Mouse (Mus musculus): ENCODE measurements around the gene Dhx57.
"Not testable (repeated sequence)": the region's sequence is repeated elsewhere in the genome, so short reads cannot be mapped to it uniquely, and the experiment has no call there.

The Dhx57 gene

DNA sequence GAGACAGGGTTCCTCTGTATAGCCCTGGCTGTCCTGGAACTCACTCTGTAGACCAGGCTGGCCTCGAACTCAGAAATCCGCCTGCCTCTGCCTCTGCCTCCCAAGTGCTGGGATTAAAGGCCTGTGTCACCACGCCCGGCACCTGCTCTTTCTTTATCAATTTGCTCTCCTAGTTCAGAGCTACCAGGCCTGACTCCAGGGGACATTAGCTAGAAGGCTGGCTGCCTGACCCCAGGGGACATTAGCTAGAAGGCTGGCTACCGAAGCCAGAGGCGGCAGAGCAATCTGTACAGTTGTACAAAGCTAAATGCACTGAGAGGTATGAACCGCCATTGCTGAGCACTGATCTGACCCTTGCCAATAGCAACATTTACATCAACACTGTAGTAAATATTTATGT, 19.7 kb downstream of the Dhx57 start:
- in situ Hi-C loops (cut with MboI; ENCODE audit: low pct_unique_long_range_greater_than_20kb in 1 of 2, low sequenced_read_pairs in 2 of 2, unreplicated experiment in 1 of 2) = not testable (repeated sequence)

- in situ Hi-C loops (cut with MboI; ENCODE audit: low pct_unique_long_range_greater_than_20kb in 1 of 2, low sequenced_read_pairs in 2 of 2, unreplicated experiment in 1 of 2) = no loop called here
Measured at GRCm38 (mm10) chr17:80268151-80268550, 22.1 kb downstream of the Dhx57 start.

- in situ Hi-C loops (cut with MboI; ENCODE audit: low pct_unique_long_range_greater_than_20kb in 1 of 2, low sequenced_read_pairs in 2 of 2, unreplicated experiment in 1 of 2) = no loop called here
Measured at GRCm38 (mm10) chr17:80267065-80267464, 23.2 kb downstream of the Dhx57 start.

DNA sequence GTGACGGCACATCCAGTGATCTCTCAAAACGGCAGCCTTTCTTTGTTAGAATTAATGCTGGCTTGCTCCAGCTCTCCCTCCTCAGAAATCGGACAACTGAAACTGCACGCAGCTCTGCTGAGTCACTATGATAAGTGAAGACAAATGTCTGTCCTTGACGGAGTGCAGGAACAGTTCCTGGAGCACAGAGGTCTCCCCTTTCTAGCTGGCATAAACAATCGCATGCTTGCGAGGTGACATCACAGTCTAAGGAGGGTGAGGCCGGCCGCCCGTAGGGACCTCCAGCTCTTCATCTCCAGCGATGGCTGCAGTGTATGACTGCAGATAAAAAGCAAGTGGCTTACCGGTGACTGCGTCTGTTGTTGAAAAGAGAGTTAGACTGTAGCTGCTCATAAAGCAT, 35.1 kb downstream of the Dhx57 start:
- in situ Hi-C loops (cut with MboI; ENCODE audit: low pct_unique_long_range_greater_than_20kb in 1 of 2, low sequenced_read_pairs in 2 of 2, unreplicated experiment in 1 of 2) = no loop called here

- in situ Hi-C loops (cut with MboI; ENCODE audit: low pct_unique_long_range_greater_than_20kb in 1 of 2, low sequenced_read_pairs in 2 of 2, unreplicated experiment in 1 of 2) = no loop called here
Measured at GRCm38 (mm10) chr17:80254421-80254820, 35.9 kb downstream of the Dhx57 start.

- in situ Hi-C loops (cut with MboI; ENCODE audit: low pct_unique_long_range_greater_than_20kb in 1 of 2, low sequenced_read_pairs in 2 of 2, unreplicated experiment in 1 of 2) = no loop called here
Measured at GRCm38 (mm10) chr17:80252757-80253525, 37.3 kb downstream of the Dhx57 start.

DNA sequence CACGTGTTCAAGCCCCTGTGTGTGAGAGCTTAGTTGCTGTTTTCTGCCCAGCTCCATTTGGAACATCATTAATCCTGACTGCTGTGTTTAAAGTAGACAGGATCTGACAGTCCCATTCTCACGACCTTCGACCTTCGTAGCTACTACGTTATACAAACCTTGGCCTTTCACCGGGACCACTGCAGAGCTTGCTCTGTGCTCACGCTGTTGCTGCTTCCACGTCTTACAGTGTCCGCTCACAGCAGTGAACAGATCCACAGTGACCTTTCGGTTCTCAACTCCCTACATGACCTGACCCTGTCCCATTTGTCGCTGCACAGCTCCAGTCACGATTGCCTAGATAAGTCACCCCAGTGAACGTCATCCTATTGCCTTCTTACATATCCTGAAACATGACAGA, 47.2 kb downstream of the Dhx57 start:
- in situ Hi-C loops (cut with MboI; ENCODE audit: low pct_unique_long_range_greater_than_20kb in 1 of 2, low sequenced_read_pairs in 2 of 2, unreplicated experiment in 1 of 2) = no loop called here

GRCm38 (mm10) chr17:80241594-80241993, 48.7 kb downstream of the Dhx57 start:
- in situ Hi-C loops (cut with MboI; ENCODE audit: low pct_unique_long_range_greater_than_20kb in 1 of 2, low sequenced_read_pairs in 2 of 2, unreplicated experiment in 1 of 2) = no loop called here

DNA sequence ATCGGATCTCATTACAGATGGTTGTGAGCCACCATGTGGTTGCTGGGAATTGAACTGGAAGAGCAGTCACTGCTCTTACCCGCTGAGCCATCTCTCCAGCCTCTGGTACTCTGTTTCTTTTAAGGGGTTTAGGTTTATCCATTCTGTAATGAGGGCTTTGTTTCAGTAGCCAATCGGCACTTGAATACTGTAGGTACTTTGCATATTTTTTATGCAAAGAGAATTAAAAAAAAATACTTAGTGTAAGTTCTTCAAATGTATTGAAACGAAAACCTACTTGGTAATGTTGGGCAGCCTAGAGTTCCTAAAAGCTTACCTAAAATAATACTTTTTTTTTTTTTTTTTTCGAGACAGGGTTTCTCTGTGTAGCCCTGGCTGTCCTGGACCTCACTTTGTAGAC, 52.8 kb downstream of the Dhx57 start:
- in situ Hi-C loops (cut with MboI; ENCODE audit: low pct_unique_long_range_greater_than_20kb in 1 of 2, low sequenced_read_pairs in 2 of 2, unreplicated experiment in 1 of 2) = no loop called here

DNA sequence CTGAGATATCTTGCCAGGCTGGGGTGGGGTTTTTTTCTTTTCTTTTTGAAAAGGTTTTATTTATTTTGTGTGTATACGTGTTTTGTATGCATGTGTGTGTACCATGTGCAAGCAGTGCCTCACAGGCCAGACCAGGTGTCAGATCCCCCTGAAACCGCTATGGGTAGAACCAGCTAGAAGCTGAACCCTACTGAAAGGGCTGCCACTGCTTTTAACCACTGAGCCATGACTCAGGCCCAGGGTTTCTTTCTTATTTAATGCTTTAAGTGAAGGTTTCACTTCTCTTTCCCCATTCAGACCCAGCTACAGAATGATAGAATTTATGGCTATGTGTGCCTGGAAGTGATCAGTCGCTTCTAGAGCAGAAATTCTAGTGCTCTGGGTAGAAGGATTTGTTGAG, 53.5 kb downstream of the Dhx57 start:
- in situ Hi-C loops (cut with MboI; ENCODE audit: low pct_unique_long_range_greater_than_20kb in 1 of 2, low sequenced_read_pairs in 2 of 2, unreplicated experiment in 1 of 2) = no loop called here

DNA sequence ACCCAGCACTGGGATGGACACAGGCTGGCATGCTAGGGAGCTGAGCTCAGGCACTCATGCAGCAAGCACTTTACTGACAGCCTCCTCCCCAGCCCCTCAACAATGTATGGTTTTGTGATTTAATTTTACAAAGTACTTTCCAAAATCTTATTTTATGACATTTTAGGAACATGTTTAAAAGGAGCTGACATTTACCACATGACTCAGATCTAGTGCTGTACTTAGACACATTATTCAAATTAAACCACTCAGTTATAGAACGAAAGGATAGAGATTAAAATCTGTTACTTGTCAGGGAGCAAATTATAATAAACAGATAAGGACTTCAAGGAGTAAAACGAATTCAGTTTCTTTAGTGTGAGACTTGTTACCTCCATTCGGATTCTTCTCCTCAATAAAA, 54.8 kb downstream of the Dhx57 start:
- in situ Hi-C loops (cut with MboI; ENCODE audit: low pct_unique_long_range_greater_than_20kb in 1 of 2, low sequenced_read_pairs in 2 of 2, unreplicated experiment in 1 of 2) = no loop called here

- in situ Hi-C loops (cut with MboI; ENCODE audit: low pct_unique_long_range_greater_than_20kb in 1 of 2, low sequenced_read_pairs in 2 of 2, unreplicated experiment in 1 of 2) = no loop called here
Measured at GRCm38 (mm10) chr17:80234376-80234775, 55.9 kb downstream of the Dhx57 start.

GRCm38 (mm10) chr17:80233844-80234243, 56.4 kb downstream of the Dhx57 start:
- in situ Hi-C loops (cut with MboI; ENCODE audit: low pct_unique_long_range_greater_than_20kb in 1 of 2, low sequenced_read_pairs in 2 of 2, unreplicated experiment in 1 of 2) = no loop called here

- in situ Hi-C loops (cut with MboI; ENCODE audit: low pct_unique_long_range_greater_than_20kb in 1 of 2, low sequenced_read_pairs in 2 of 2, unreplicated experiment in 1 of 2) = no loop called here
Measured at GRCm38 (mm10) chr17:80229396-80229795, 60.9 kb downstream of the Dhx57 start.

DNA sequence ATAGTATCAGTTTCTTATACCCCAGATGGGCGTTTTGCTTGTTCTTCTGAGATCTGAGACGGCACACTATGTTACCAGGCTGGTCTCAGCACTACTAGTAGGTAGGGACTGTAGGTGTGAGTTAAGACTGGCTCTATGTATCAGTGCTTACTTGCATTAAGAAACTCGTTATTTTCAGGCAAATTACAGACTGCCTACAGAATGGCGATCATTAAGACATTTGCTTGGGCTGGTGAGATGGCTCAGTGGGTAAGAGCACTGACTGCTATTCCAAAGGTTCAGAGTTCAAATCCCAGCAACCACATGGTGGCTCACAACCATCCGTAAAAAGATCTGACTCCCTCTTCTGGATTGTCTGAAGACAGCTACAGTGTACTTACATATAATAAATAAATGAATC, 65.1 kb downstream of the Dhx57 start:
- in situ Hi-C loops (cut with MboI; ENCODE audit: low pct_unique_long_range_greater_than_20kb in 1 of 2, low sequenced_read_pairs in 2 of 2, unreplicated experiment in 1 of 2) = not testable (repeated sequence)

- in situ Hi-C loops (cut with MboI; ENCODE audit: low pct_unique_long_range_greater_than_20kb in 1 of 2, low sequenced_read_pairs in 2 of 2, unreplicated experiment in 1 of 2) = no loop called here
Measured at GRCm38 (mm10) chr17:80224326-80225116, 65.8 kb downstream of the Dhx57 start, which contains the start of gene Gemin6. TSS of gene Gemin6 (plus strand) at chr17:80224441.

- in situ Hi-C loops (cut with MboI; ENCODE audit: low pct_unique_long_range_greater_than_20kb in 1 of 2, low sequenced_read_pairs in 2 of 2, unreplicated experiment in 1 of 2) = no loop called here
Measured at GRCm38 (mm10) chr17:80223829-80224228, 66.4 kb downstream of the Dhx57 start.

DNA sequence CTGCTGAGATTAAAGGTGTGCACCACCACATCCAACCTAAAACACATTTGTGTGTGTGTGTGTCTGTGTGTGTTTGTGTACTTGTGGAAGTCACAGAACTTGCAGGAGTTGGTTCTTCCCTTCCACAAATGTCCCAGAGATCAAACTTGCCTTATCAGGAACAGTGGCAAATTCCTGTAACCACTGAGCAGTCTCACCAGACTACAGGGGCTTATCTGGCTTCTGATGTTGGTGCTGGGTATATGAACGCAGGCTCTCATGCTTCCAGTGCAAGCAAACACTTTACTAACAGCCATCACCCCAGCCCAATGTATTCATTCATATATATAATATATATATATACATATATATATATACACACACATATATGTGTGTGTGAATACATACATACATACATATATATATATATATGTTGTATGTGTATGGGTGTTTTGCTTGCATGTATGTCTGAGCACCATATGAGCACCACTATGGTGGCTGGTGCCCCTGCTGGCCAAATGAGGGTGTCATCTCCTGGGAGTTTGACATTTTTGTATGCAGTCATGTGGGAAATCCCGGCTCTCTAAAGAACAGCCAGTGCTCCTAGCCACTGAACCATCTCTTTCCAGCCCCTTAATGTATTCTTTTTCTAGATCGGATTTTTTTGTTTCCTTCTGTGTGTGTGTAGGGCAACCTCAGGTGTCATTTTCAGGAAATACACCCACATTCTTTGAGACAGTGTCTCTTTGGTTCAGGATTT, 68.2 kb downstream of the Dhx57 start:
- in situ Hi-C loops (cut with MboI; ENCODE audit: low pct_unique_long_range_greater_than_20kb in 1 of 2, low sequenced_read_pairs in 2 of 2, unreplicated experiment in 1 of 2) = no loop called here

- in situ Hi-C loops (cut with MboI; ENCODE audit: low pct_unique_long_range_greater_than_20kb in 1 of 2, low sequenced_read_pairs in 2 of 2, unreplicated experiment in 1 of 2) = no loop called here
Measured at GRCm38 (mm10) chr17:80221202-80221601, 69.1 kb downstream of the Dhx57 start.
